Mouse (Mus musculus) natural killer cell, adult 2 months (primary cell): Measurements from ENCODE around the gene Ccdc47.
"Not testable (repeated sequence)": the region's sequence is repeated elsewhere in the genome, so short reads cannot be mapped to it uniquely, and the experiment has no call there.

ENCODE experiments used
- DNase-seq, 2 experiments: peaks; one replicate each; pipeline ENCODE4 v3.0.0; 2022; ENCODE audit warnings: low spot score in 2 of 2

Gene Ccdc47

DNA sequence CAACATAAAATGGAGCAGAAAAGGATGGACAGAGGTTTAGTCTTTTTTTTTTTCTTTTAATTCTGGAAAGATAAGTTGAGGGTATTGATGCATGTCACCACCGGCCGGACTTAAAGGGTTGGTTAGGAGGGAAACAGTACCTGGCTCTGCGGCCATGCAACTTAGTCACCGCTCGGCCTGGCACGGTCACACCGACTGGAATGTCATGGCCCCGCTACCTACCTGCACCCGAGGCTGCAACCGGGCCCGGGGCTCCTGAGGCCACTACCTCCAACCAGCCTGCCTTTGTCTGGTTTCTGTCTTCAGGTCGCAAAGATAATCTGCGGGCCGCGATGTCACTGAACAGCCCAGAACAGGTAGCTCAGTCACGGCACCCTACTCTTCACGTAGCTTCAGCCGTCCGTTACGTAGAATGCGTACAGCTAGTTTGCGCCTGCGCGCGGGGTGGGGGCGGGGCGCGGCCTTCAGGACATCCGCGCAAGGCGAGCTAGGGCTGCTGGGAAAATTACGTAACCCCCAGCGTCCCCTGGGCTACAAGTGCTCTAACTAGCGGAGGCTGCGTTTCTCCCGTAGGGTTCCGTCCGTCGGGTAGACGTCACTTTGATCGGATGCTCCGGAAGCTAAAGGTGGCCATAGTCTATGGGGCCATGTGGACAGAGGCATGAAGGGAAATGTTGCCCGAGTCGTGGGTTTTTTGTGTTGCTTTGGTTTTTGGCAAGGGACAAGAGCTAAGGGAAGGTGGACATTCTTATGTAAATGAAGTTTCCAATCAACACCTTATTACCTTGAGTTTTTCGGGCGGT, at the start of gene Ccdc47:
Ccdc47 (minus strand) TSS at position 418 of the 803 bp plus-strand sequence.
- peak; percentile 94 to 96 for DNase-seq

DNA sequence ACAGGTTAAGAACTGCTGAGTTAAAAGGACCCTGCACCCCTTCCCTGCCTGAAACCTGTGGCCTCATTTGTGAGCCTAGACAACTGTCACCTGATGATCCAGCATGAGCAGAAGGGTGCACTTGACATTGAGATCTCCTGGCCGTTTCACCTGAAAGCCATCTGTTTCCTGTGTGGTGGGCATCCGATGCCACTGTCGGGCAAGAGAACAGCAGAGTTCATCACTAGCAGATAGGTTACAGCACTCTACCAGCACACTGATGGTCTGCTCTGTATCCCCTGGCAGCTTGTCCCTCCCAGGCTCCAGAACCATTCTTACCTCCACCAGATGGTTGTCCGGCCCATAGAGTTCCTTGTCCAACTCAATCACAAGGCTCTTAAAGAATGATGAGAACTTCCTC, 49.4 kb upstream of the Ccdc47 start:
- DNase-seq, result no peak

DNA sequence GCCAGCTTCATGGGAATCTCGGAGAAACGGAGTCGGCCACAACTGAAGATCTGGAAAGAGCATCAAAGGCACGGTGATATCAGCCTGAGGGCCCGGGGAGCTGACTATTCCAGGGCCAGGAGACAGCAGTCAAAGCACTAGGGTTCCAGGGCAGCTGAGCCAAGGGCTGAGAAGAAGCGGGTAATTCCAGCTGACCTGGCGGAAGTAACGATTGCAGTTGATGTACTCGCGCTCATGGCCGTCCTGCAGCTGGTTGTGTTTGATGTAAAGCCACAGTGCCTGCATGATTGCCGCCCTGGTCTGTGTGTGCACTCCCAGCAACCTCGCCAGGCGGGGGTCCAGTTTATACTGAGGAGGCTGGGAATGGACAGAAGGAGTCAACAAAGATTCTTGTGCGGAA, 48.8 kb upstream of the Ccdc47 start:
- no peak for DNase-seq

DNA sequence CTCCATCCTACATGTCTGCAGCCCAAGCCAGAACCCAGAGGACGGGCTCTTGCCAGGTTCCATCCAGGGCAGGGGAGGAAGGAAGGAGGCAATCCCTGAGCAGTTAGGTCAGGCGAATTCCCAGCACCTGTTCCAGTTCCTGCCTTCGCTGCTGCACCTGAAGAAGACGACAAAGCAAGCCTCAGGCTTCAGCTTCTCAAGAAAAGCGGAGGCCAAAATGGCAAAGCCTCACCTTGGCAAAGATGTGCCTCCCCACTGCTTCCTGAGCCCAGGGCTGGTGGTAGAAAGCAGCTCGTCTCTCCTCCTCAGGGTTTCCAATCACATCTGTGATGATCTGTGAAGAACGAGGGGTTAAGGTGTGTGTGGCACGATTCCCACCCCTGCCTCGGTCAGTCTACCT, 47.8 kb upstream of the Ccdc47 start:
- no peak for DNase-seq

DNA sequence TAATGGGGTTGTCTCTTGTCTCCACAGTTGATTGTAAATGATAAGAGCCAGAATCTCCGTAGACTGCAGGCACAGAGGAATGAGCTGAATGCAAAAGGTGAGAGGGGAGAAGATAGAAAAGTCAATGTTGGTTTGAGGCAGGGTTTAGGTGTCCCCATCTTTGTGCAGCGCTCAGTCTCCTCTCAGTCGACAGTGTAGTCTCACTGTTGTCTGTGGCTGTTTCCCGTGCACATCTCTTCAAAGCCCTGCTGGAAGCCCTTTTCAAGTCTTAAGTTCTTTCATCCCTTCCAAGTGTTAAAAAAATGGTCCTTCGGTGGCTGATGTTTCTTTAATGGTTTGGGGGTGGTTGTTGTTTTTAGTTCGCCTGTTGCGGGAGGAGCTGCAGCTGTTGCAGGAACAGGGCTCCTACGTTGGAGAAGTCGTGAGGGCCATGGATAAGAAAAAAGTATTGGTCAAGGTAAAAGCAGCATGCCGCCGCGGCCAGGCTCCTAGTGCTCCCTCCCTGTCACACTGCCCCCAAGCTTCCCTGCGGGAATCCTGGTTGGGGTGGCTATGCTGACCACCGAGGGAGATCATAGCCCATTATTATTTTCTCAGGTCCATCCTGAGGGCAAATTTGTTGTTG, 44.8 kb upstream of the Ccdc47 start:
- no peak for DNase-seq

DNA sequence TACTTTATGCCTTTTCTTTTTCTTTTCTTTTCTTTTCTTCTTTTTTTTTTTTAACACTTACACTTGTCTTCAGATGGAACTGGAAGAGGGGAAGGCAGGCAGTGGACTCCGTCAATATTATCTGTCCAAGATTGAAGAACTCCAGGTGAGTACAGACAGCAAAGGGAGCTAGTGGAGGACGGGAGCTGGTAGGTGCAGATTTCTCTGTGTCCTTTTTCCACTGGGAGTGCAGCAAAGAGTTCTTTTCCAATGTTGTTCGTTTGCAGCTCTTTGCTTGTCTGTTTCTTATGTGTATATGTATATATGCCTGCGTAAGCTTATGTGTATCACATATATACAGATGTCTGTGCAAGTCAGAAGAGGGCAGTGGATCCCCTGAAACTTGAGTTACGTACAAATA, 40.6 kb upstream of the Ccdc47 start:
- DNase-seq, result no peak

DNA sequence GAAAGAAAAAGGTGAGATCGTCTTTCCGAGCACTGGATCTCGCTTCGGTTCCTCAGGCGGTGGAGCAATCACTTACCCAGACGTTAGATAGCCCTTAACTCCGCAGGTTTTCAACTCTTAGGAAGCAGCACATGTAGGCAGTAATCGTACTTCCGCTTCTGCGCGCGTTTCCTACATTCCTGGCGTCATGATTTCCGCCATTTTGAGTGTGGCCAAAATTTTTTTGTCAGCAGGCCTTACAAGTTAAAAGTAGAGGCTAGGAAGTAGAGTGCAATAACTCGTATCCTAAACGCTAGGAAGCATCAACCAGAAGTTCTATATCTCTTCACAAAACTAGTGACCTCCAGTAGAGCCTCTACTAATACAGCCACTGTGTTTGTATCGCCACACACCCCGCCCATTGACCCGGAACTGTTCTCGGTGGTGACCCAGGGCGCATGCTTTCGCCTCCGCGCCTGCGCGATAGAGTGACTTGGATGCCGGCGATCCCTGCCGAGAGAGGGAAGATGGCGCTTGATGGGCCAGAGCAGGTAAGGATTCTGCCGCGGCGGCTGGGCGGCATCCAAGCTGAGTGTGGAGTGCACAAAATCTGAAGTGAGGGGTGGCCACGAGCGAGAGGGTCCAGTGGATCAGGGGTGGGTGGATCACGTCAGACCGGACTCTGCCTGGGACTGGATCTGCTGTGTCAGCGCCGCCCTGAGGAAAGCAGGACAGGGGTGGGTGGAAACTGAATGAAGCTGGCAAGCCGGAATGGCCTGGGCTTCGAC, 39.7 kb upstream of the Ccdc47 start, which contains the start of the genes Ftsj3 and Psmc5:
Ftsj3 (minus strand) TSS at position 395 of the 767 bp plus-strand sequence.
Psmc5 (plus strand) TSS at position 470 of the 767 bp plus-strand sequence.
- peak; percentile 96 to 97 for DNase-seq

DNA sequence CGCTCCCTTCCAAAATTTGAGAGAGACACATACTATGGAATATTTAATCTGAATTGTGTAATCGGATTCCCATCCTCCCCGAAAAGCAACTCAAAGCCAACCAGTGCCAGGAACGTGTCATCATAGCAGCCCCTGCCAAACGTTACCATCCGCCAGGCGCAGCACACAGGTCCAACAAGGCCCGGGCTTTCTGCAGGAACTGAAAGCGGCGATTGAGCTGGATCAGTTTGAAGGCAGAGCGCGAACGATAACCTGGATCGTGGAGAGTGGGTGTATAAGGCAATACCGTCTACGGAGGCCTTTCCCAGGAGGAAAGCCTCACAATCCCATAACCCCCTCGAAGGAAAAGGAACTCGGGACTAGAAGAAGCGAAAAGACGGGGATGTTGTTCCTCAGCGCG, 39.0 kb upstream of the Ccdc47 start:
- DNase-seq, result no peak

DNA sequence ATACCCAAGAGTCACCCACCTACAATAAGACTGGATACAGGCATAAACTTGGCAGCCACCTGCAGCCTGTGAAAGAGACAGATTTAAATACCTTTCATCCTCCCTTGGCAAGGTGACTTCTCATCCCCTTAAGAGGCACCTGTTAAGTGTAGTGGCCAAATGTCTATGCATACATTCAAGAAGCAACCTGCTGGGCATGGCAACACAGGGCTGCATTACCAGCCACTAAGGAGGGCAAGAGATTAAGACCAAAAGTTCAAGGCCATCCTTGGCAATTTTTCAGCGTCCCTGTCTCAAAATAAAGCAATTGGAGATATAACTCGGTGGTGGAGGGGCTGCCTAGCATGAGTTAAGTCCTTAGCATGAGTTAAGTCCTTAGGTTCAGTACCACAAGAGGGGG, 38.6 kb upstream of the Ccdc47 start:
- no peak for DNase-seq

DNA sequence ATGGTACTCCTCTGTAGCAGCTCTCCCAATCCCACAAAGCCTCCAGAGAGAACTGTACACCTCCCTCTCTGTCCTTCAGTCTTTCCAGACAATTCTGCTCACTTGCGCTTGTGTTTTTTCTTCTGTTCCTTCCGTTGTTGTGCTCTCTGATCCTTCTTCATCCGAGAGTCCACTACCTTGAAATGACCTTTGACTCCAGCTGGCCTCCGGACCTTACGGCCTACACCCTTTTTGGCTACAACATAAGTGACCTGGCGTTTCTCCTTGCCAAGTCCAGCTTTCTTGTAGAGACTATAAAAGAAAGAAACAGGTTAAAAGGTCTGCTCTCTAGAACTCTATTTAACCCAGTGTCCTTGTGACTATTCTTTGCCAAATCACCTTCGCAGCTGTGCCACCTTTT, 33.2 kb upstream of the Ccdc47 start:
- DNase-seq, result no peak

DNA sequence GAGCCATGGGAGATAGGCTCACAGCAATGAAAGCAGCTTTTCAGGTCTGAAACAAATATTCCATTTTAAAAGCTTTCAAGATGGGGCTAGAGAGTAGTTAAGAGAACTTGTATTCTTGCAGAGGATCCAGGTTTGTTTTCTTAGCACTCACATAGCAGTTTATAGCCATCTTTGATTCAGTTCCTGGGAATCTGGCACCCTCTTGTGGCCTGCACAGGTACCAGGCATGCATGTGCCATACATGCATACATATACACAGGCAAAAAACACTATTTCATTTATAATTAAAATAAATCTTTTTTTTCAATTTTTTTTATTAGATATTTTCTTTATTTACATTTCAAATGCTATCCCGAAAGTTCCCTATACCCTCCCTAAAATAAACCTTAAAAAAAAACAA, 30.7 kb upstream of the Ccdc47 start:
- DNase-seq, result peak in 1 of 2 experiments; percentile 30

DNA sequence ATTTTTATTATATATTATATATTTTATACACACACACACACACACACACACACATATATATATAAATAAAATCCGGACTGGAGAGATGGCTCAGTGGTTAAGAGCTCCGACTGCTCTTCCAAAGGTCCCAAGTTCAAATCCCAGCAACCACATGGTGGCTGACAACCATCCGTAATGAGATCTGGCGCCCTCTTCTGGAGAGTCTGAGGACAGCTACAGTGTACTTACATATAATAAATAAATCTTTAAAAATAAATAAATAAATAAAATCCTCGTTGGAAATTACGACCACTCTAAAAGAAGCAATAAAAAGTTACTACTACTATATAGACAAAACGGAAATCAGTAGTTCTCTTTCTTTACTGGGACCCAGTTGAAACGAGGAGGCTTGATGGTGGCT, 17.8 kb upstream of the Ccdc47 start:
- DNase-seq, result peak; percentile 11 to 16

DNA sequence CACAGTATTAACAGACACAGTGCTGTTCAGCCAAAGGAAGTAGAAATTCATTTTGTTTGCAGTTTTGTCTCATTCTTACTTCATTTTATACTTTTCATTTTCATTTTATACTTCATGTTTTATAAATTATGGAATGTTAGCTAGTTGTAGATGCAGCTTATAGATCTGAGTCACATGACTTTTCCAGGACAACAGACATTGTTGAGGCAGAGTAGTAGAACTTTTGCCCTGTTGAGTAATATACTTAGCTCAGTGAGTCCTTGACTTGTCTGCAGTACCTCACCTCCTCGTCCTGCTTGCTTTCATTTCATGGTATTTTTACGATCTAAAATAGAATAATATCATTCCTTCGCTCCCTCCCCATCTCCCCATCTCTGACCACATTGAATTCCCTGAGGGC, 4.5 kb upstream of the Ccdc47 start:
- DNase-seq, result no peak

DNA sequence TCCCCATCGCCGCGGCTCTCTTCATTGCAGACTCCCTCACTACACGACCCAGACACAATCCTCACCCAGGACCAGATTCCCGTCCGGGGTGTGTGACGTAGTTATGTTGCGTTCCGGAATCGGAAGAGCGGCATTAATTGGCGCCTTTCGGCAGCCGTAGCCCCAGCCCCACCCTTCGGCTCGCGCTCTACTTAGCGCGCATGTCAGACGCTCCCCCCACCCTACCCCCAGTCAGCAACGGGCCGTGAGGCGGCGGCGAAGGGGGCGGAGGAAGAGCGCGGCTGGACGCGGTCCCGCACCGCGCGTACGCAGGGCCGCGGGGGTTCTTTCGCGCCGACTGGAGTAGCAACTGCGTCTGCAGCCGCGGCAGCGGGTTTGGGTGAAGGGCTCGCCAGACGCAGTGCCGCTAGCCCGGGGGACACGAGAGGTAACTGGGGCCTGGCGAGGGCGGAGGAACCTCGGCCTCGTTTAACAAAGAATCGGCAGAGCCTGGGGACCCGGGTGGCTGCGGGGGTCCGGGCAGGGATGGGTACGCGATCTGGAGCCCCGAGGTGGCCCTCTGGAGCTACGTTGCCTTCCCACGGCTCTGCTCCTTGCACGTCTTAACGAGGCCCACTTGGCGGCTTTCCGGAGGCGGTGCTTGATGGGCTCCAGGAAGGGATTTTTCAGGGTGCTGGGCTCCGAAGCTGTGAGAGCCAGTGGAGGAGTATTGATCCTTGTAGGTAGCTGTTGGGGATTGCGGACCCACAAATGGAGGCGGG, 766 bp upstream of the Ccdc47 start, which contains the start of gene Ddx42:
Ddx42 (plus strand) TSS at position 197 of the 761 bp plus-strand sequence.
- DNase-seq, result peak; percentile 86 to 89

DNA sequence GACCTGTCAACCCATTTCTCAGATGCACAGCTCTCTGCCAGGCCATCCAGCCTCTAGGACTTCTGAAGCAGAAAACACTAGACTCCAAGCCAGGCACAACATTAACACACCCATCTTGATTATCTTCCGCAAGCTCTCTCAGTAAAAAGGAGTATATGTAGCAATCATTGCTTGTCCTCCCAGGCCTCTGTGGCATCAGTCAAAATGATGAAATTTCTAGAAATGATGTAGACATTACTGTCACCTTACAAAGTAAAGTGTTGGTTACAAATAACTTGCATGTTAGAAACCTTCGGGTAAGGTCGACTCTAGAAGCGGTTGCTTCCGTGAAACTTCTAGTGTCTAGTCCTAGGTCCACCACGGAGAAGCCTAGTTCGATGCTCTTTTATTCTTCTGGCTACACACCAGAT, 689 bp downstream of the Ccdc47 start:
- no peak for DNase-seq

DNA sequence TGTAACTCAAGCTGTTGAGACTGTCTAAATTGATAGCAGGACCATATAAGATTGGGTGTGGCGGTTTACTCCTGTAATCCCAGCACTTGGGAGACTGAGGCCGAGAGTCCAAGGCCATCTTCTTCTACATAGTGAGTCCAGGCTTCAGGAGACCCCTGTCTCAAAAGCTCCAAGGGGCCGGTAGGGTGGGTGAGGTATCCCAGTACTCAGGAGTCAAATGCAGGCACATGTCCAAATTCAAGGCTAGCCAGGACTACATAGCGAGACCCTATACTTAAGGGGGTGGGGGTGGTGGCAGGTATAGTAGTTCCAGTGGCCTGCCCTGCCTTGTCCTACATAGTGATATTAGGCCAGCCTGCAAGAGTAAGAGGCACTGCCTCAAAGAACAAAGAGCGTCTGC, 1.3 kb downstream of the Ccdc47 start:
- DNase-seq, result no peak

DNA sequence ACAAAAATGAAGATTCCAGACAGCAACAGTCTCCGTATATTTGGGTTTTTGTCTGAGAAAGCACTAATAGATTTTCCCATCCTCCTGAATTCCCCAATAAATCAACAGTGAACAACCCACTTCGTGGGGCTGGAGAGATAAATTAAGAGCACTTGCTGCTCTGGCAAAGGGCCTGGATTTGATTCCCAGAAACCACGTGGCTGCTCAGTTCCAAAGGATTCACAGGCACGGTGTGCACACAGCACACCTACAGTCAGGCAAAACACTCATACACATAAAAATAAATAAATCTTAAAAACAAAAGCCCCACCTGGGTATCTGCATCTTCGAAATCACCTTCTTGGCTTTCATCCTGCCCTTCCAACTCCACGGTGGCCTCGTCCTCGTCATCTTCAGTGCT, 3.4 kb downstream of the Ccdc47 start:
- DNase-seq, result no peak

DNA sequence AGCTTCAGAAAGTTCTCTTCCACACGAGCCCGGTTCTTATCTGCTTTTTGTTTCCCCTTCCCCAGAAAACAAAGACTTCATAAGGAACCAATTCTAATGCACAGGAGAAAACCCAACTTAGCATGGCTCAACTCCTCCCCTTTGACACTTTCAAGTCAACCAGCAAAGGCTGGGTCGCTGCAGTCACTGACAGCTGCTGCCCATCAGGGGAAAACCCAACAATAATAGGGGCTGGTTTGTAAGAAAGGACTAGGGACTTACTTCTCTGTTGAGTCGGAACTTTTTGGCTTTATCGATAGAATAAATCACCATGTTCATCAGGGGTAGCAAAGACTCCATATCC, 14.1 kb downstream of the Ccdc47 start, which contains the start of gene Strada:
Strada (minus strand) TSS at position 46 of the 343 bp plus-strand sequence.
- peak; percentile 26 to 29 for DNase-seq

DNA sequence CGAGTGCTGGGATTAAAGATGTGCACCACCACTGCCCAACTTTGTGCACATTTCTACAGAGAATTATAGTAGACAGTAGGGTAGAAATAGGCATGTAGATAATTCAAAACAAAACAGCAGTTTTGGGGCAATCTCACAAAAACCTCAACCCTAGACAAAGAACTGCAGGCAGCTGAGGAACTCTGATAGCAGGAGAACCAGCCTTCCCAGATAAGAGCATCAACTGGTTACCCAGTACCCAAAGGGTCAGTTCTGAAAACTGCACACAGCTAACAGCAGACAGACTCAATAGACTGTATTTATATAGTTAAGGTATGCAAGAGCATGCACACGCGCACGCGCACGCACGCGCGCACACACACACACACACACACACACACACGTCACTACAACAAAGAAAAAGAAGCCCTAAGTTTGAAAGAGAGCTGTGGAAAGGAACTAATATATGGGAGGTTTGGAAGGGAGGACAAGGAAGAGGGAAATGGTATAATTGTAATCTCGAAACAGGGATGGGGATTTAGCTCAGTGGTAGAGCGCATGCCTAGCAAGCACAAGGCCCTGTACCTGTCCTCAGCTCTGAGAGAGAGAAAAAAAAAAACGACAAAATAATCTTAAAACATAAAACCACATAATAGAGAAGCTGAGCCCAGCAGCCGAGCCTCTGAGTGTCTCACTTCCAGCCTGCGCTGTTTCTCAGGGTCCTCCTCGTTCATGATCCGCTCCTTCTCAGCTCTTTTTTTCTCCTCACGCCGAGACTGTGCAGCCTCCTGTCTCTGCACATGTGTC, 14.6 kb downstream of the Ccdc47 start:
- DNase-seq, result no peak

DNA sequence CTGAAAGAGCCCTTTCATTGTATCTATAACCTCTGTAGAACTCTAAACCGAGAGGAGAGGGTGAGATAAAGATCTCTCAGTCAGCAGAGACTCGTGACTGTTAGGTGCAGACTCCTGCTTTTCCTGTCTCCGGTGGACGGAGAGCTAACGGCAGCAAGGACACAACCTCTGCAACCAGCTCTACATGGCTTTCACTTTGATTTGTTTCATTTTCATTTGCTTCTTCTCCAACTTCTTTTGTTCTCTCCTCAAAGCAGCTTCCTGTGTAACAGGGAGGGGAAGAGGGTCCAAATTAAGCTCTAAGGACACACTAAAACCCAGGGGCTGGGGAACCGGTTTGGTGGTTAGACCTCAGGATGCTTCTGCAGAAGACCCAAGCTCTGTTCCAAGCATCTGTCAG, 15.4 kb downstream of the Ccdc47 start:
- no peak for DNase-seq

DNA sequence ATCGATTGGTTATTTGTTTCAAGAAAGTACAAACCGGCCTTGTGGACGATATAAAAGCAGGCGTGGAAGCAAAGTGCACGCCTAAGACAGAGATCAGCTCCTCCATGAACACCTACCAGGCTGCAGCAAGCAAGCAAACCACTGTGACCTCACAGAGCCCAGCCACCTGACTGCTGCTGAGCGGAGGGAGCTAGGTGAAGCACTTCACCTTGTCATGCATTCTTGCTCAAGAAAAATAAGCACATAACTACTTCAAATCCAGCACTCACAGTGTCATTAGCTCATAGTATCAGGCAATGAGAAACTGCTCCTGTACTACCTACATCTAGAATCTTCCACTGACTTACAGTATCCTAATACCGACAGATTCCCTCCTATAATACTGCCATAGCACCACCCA, 16.1 kb downstream of the Ccdc47 start:
- not testable (repeated sequence) for DNase-seq
